Mouse (Mus musculus) layer of hippocampus, postnatal 25 days (tissue): ENCODE data around the gene 4930568D16Rik. TPM values are rescaled to one million over a fixed set of nuclear protein-coding genes. Genes with fewer than 3 reads are reported as not detected.

Experiments used
- DNase-seq, 2 experiments: peaks; one replicate each; pipeline ENCODE4 v3.0.0; 2022; ENCODE audit warnings: mixed read lengths in 2 of 2, low spot score in 1 of 2; ENCODE audit errors: extremely low spot score in 1 of 2
- total RNA-seq, 2 experiments: library from RNA; stranded (reverse); gene quantifications; 2 replicates each; pipeline ENCODE4 v1.2.3; 2021

The 4930568D16Rik gene
- total RNA-seq, 2 experiments from 2014 or later: not detected

GRCm38 (mm10) chr2:35349184-35349583 lies 18.3 kb downstream of the 4930568D16Rik start:
- no peak for DNase-seq

- no peak for DNase-seq
These were observed 21.5 kb downstream of the 4930568D16Rik start for GRCm38 (mm10) chr2:35345984-35346383.

- DNase-seq: no peak
These were observed 24.9 kb downstream of the 4930568D16Rik start for GRCm38 (mm10) chr2:35342605-35343004.

GRCm38 (mm10) chr2:35338707-35339106 lies 28.8 kb downstream of the 4930568D16Rik start:
- DNase-seq: no peak

GRCm38 (mm10) chr2:35338036-35338435 lies 29.5 kb downstream of the 4930568D16Rik start:
- no peak for DNase-seq

- no peak for DNase-seq
These were observed 30.1 kb downstream of the 4930568D16Rik start for GRCm38 (mm10) chr2:35337419-35337818.

GRCm38 (mm10) chr2:35336388-35337280 lies 30.9 kb downstream of the 4930568D16Rik start, which contains the start of gene Stom:
Gene Stom, minus strand, starts transcription at chr2:35336976.
- DNase-seq: peak; percentile 90 to 97

- DNase-seq: no peak
These were observed 31.9 kb downstream of the 4930568D16Rik start for GRCm38 (mm10) chr2:35335620-35336019.

- DNase-seq: no peak
These were observed 33.9 kb downstream of the 4930568D16Rik start for GRCm38 (mm10) chr2:35333670-35334069.

- DNase-seq: no peak
These were observed 36.3 kb downstream of the 4930568D16Rik start for GRCm38 (mm10) chr2:35331205-35331604.

- DNase-seq: no peak
These were observed 38.5 kb downstream of the 4930568D16Rik start for GRCm38 (mm10) chr2:35329061-35329460.

- DNase-seq: no peak
These were observed 39.3 kb downstream of the 4930568D16Rik start for GRCm38 (mm10) chr2:35328064-35328792.

GRCm38 (mm10) chr2:35327583-35327982 lies 39.9 kb downstream of the 4930568D16Rik start:
- DNase-seq: no peak

- DNase-seq: no peak
These were observed 40.6 kb downstream of the 4930568D16Rik start for GRCm38 (mm10) chr2:35326931-35327330.

GRCm38 (mm10) chr2:35325930-35326329 lies 41.6 kb downstream of the 4930568D16Rik start:
- no peak for DNase-seq

GRCm38 (mm10) chr2:35322404-35323164 lies 44.9 kb downstream of the 4930568D16Rik start:
- DNase-seq: peak in 1 of 2 experiments; percentile 12

GRCm38 (mm10) chr2:35320399-35320798 lies 47.1 kb downstream of the 4930568D16Rik start:
- DNase-seq: no peak

- no peak for DNase-seq
These were observed 49.1 kb downstream of the 4930568D16Rik start for GRCm38 (mm10) chr2:35318405-35318804.

- DNase-seq: no peak
These were observed 49.9 kb downstream of the 4930568D16Rik start for GRCm38 (mm10) chr2:35317604-35318003.

- DNase-seq: no peak
These were observed 53.2 kb downstream of the 4930568D16Rik start for GRCm38 (mm10) chr2:35314300-35314699.
